ENCODE assay signal across 22 mouse cellular contexts in genomic region chr15:84133440-84133839, GRCm38 (mm10). TPM values are rescaled to one million over a fixed set of nuclear protein-coding genes. Genes with fewer than 3 reads are reported as not detected.
DNase-seq lines count a peak whose midpoint lies in the region.
"Had no signal": no experiment of that assay in that cellular context is flagged by ENCODE, and none has a peak within 500 bp of the region (broad histone marks: within the 10 kb centered on the region; RNA-seq: fewer than 3 reads in every experiment).

No protein-coding gene starts in this region.

- 47% methylated on average over 4 of the region's 4 CpGs for WGBS in heart, embryonic 10.5 days
- 63% methylated on average over 4 of the region's 4 CpGs for WGBS in embryonic facial prominence, embryonic 10.5 days

- peaks cover 5% of the 10 kb centered on the region; the same call in 1 of the 2 replicates for H3K27me3 ChIP-seq in heart, embryonic 10.5 days (ENCODE audit: insufficient read depth, poor library complexity, severe bottlenecking)
- no peaks in the 10 kb centered on the region for H3K27me3 ChIP-seq in embryonic facial prominence, embryonic 10.5 days (replicated peaks; ENCODE audit: low read depth, poor library complexity, severe bottlenecking)
- H3K27me3 ChIP-seq: liver, embryonic 15.5 days; midbrain, embryonic 12.5 days had no signal

- no peaks in the 10 kb centered on the region for H3K9me3 ChIP-seq in heart, embryonic 10.5 days
- H3K9me3 ChIP-seq in embryonic facial prominence, embryonic 10.5 days, result no peaks in the 10 kb centered on the region
- H3K9me3 ChIP-seq: liver, embryonic 15.5 days; midbrain, embryonic 12.5 days had no signal

- no peak overlapping the region for H3K4me3 ChIP-seq in heart, embryonic 10.5 days
- no peak overlapping the region for H3K4me3 ChIP-seq in embryonic facial prominence, embryonic 10.5 days
- H3K4me3 ChIP-seq: erythroblast, embryonic 14.5 days; liver, embryonic 15.5 days; midbrain, embryonic 12.5 days had no signal

- intact Hi-C loops in heart, postnatal 25 days (cut with DNase I), result loop anchor here (5.0 kb wide), 1 partner anchor 64 kb away; no protein-coding TSS in a partner anchor
- intact Hi-C loops in left cerebral cortex, postnatal 25 days (cut with DNase I), result no loop called here

- no peaks in the 10 kb centered on the region for H3K36me3 ChIP-seq in heart, embryonic 10.5 days
- no peaks in the 10 kb centered on the region for H3K36me3 ChIP-seq in embryonic facial prominence, embryonic 10.5 days (replicated peaks)
- H3K36me3 ChIP-seq: liver, embryonic 15.5 days; midbrain, embryonic 12.5 days had no signal

- peak; percentile 77 to 89 for DNase-seq in heart, adult 18-20 months
- DNase-seq in heart, embryonic 10.5 days (ENCODE audit: low spot score), result no peak
- DNase-seq in adrenal gland, postnatal 14 days, result peak; percentile 64
- peak; percentile 85 for DNase-seq in gastrocnemius, postnatal 25 days
- peak; percentile 40 for DNase-seq in heart, postnatal 25 days (ENCODE audit: low spot score)
- no peak for DNase-seq in left cerebral cortex, postnatal 25 days (ENCODE audit: low spot score in 2 of 2)
- no peak for DNase-seq in embryonic facial prominence, embryonic 10.5 days (ENCODE audit: low spot score)
- DNase-seq in urinary bladder, postnatal 4 days (ENCODE audit: low spot score in 2 of 2), result no peak
- DNase-seq: cerebellum, postnatal 14 days; kidney, adult 8-10 months; kidney, postnatal 36 days; lung, postnatal 4 days; right cerebral cortex, postnatal 25 days had no signal

- peaks cover 23% of the 10 kb centered on the region for H3K4me1 ChIP-seq in heart, embryonic 10.5 days
- H3K4me1 ChIP-seq in embryonic facial prominence, embryonic 10.5 days, result peaks cover 17% of the 10 kb centered on the region
- H3K4me1 ChIP-seq: liver, embryonic 15.5 days had no signal

- no peak overlapping the region for H3K27ac ChIP-seq in heart, embryonic 10.5 days
- no peak overlapping the region for H3K27ac ChIP-seq in embryonic facial prominence, embryonic 10.5 days (replicated peaks)
- H3K27ac ChIP-seq: hindbrain, postnatal 0 days; liver, embryonic 15.5 days; midbrain, embryonic 12.5 days had no signal

RNA-seq across cellular contexts. Expression of gene Pnpla5, which starts 10.5 kb away (rescaled TPM):
- total RNA-seq in heart, adult 18-20 months (2021), result not detected
- not detected in 2 replicates for polyA plus RNA-seq in heart, embryonic 10.5 days (2016; fragmentation: Nextera tagmentation; extraction: Ambion mirVana)
- total RNA-seq in adrenal gland, postnatal 14 days (2021), result 0.19 TPM in 1 of 2 replicates, not detected in the other
- not detected for total RNA-seq in gastrocnemius, postnatal 25 days (2021)
- total RNA-seq in heart, postnatal 25 days (2021), result not detected
- total RNA-seq in left cerebral cortex, postnatal 25 days (2021), result not detected
- not detected in 2 replicates for polyA plus RNA-seq in embryonic facial prominence, embryonic 10.5 days (2016; fragmentation: Nextera tagmentation; extraction: Ambion mirVana)
- total RNA-seq: granulocyte monocyte progenitor cell, adult 5-6 weeks; hindbrain, postnatal 0 days; layer of hippocampus, postnatal 25 days had no signal
- polyA plus RNA-seq: C2C12; erythroblast, embryonic 14.5 days; forebrain, embryonic 16.5 days; hindbrain, postnatal 0 days; limb, embryonic 11.5 days; liver, embryonic 15.5 days; midbrain, embryonic 12.5 days had no signal

RNA-seq across cellular contexts. Expression of gene Sult4a1, which starts 27.9 kb away (rescaled TPM):
- total RNA-seq in heart, adult 18-20 months (2021), result under 1 TPM in 1 of 2 experiments, not detected in 1; 0.10 TPM
- 0.86 and 1.8 TPM in 2 replicates for polyA plus RNA-seq in heart, embryonic 10.5 days (2016; fragmentation: Nextera tagmentation; extraction: Ambion mirVana)
- total RNA-seq in adrenal gland, postnatal 14 days (2021), result 4.2 and 8.4 TPM in 2 replicates
- not detected for total RNA-seq in gastrocnemius, postnatal 25 days (2021)
- not detected for total RNA-seq in heart, postnatal 25 days (2021)
- total RNA-seq in left cerebral cortex, postnatal 25 days (2021), result 100 to 1,000 TPM; 423 to 434 TPM
- 6.9 and 8.7 TPM in 2 replicates for polyA plus RNA-seq in embryonic facial prominence, embryonic 10.5 days (2016; fragmentation: Nextera tagmentation; extraction: Ambion mirVana)
- total RNA-seq: granulocyte monocyte progenitor cell, adult 5-6 weeks had no signal
- polyA plus RNA-seq: C2C12; erythroblast, embryonic 14.5 days had no signal

RNA-seq across cellular contexts. Expression of gene Pnpla3, which starts 34.2 kb away (rescaled TPM):
- total RNA-seq in heart, adult 18-20 months (2021), result 1 to 10 TPM; 2.6 to 8.8 TPM
- 0.51 and 0.68 TPM in 2 replicates for polyA plus RNA-seq in heart, embryonic 10.5 days (2016; fragmentation: Nextera tagmentation; extraction: Ambion mirVana)
- total RNA-seq in adrenal gland, postnatal 14 days (2021), result 65.0 and 67.7 TPM in 2 replicates
- 10 to 100 TPM in 1 of 2 experiments, 1 to 10 TPM in 1; 6.7 to 12.8 TPM for total RNA-seq in gastrocnemius, postnatal 25 days (2021)
- total RNA-seq in heart, postnatal 25 days (2021), result 1 to 10 TPM; 4.2 to 6.4 TPM
- 10 to 100 TPM; 10.1 to 10.3 TPM for total RNA-seq in left cerebral cortex, postnatal 25 days (2021)
- polyA plus RNA-seq in embryonic facial prominence, embryonic 10.5 days (2016; fragmentation: Nextera tagmentation; extraction: Ambion mirVana), result 0.89 and 1.5 TPM in 2 replicates
- total RNA-seq: granulocyte monocyte progenitor cell, adult 5-6 weeks had no signal
- polyA plus RNA-seq: C2C12; erythroblast, embryonic 14.5 days; limb, embryonic 11.5 days had no signal

RNA-seq across cellular contexts. Expression of gene Samm50, which starts 58.6 kb away (rescaled TPM):
- total RNA-seq in heart, adult 18-20 months (2021), result 100 to 1,000 TPM; 299 to 313 TPM
- polyA plus RNA-seq in heart, embryonic 10.5 days (2016; fragmentation: Nextera tagmentation; extraction: Ambion mirVana), result 122 and 132 TPM in 2 replicates
- 213 and 228 TPM in 2 replicates for total RNA-seq in adrenal gland, postnatal 14 days (2021)
- total RNA-seq in gastrocnemius, postnatal 25 days (2021), result 100 to 1,000 TPM; 171 to 173 TPM
- 100 to 1,000 TPM; 264 to 267 TPM for total RNA-seq in heart, postnatal 25 days (2021)
- 100 to 1,000 TPM; 100 to 102 TPM for total RNA-seq in left cerebral cortex, postnatal 25 days (2021)
- polyA plus RNA-seq in embryonic facial prominence, embryonic 10.5 days (2016; fragmentation: Nextera tagmentation; extraction: Ambion mirVana), result 113 TPM in 2 replicates

Comparison
In these comparisons a context has a peak if more than half of its experiments do, and no peak if none do; other contexts are left out.
1. DNase-seq: peak in heart, adult 18-20 months (2 of 2), adrenal gland, postnatal 14 days (single experiment), gastrocnemius, postnatal 25 days (single experiment) and heart, postnatal 25 days (single experiment); none in heart, embryonic 10.5 days (single experiment), left cerebral cortex, postnatal 25 days (0 of 2), embryonic facial prominence, embryonic 10.5 days (single experiment) and urinary bladder, postnatal 4 days (0 of 2).
2. RNA of gene Sult4a1, which starts 27.9 kb away (total RNA-seq): 423 to 434 TPM in left cerebral cortex, postnatal 25 days; 4.2 to 8.4 TPM in adrenal gland, postnatal 14 days, 0.10 TPM in heart, adult 18-20 months, not detected in heart, postnatal 25 days and not detected in gastrocnemius, postnatal 25 days; every median in the first group is over 10 times any median in the second.